Mouse (Mus musculus): Measurements from ENCODE around the gene Pde4d.

Pde4d gene

DNA sequence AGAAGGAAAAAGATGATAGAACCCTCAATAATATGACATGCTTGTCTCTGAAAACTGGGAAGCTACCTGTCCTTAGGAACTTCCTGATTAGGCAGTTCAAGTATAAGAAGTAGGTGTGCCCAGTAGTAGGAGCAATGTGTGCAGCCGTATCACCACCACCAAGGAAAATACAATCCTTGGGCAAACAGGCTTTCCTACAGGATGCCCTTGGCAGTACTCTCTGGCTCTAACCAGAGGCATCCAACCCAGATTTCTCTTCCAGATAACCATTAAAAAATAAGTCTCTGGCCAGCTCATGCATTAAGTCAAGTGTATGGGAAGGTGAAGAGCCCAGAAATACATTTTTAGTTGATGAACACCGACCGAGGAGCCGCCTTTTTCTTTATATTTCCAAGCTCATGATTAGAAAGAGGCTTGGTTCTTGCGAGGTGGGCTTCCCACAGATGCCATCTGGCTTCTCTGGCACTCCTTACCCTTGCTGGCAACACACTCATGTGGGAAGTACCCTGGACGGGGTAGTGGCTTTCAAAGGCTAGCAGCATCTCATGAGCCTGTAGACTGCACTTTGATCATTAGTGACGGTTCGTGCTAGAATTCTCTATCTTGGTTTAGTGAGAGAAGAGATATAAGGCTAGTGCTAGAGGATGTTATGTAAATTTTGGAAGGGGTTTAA, 375.0 kb downstream of the Pde4d start:
- DNase-seq (ENCODE audit: low spot score) = no peak

GRCm38 (mm10) chr13:108825501-108825900, 375.8 kb downstream of the Pde4d start:
- no peak for DNase-seq (ENCODE audit: low spot score)

GRCm38 (mm10) chr13:108834197-108834596, 384.4 kb downstream of the Pde4d start:
- no peak for DNase-seq (ENCODE audit: low spot score)

DNA sequence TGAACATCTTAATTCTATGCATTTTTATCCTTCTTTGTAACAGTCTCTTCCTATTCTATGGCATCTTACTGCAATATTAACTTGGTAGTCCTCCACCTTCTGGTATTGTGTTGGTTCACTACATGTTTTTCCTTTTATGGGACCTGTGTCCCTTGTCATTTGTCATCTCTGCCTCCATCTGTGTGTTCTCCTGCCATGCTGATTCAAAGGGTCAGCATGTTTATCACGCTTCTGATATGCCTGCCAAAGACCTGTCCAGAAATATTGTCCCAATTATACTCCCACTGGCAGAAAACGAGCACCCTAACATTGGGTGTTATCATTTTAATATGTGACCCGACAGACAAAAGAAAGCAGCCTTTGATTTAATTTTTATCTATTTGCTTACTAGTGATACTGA, 386.6 kb downstream of the Pde4d start:
- no peak for DNase-seq (ENCODE audit: low spot score)

DNA sequence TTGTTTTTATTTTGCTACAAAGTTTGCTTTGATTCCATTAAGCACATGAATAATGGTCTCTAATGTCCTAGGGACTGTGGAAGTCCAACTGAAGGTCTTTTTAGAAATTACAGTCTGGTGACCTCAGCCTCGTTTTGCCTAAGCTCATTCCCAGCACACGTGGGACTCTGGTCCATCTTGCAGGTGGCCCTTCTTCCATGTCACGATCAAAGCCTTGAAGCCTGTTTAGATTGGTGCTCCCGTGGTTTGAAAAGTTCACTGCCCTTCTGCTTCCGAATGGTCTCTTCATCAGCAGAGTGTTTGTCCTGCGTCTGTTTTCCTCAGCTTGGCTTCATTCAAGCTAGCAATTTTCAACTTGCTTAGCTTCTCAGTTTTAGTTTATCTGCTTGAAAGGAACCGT, 389.4 kb downstream of the Pde4d start:
- no peak for DNase-seq (ENCODE audit: low spot score)

- no peak for DNase-seq (ENCODE audit: low spot score)
These were observed 404.3 kb downstream of the Pde4d start for GRCm38 (mm10) chr13:108854090-108854489.

- no peak for DNase-seq (ENCODE audit: low spot score)
These were observed 407.2 kb downstream of the Pde4d start for GRCm38 (mm10) chr13:108856776-108857435.

DNA sequence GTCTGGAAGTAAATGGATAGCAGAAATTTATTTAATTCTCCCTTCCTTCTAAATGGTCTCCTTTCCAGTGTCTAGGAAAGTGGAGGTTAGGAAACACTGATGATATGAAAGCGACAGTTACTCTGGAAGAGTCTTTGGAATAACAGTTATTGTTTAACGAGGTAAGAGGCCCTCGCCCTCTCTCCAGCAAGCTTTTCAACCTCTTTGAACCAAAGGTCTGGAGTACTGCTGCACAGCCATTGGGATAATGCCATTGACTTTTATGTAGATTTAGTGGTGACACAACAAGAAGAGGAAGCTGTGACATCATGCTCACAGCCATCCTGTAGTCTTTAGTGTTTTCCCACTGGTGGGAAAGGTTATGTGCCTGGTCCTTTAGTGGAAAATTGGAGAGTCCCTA, 409.6 kb downstream of the Pde4d start:
- no peak for DNase-seq (ENCODE audit: low spot score)

DNA sequence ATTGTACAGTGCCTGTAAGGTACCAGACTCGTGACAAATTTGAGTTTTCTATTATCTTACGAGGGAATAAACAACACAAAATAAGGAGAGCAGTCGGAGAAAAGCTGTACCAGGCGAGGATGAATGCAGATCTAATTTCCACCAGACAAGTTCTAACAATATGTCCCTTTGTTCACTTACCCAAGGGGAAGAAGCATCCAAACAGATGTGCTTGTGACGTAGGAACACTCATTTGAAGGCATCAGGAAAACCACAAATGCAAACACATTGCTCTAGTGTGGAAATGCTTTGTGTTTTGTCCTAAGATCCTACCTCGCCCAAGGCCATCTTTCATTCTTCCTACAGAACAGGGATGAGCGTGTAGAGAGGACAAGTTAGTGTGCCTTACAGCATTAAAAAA, 411.0 kb downstream of the Pde4d start:
- no peak for DNase-seq (ENCODE audit: low spot score)

DNA sequence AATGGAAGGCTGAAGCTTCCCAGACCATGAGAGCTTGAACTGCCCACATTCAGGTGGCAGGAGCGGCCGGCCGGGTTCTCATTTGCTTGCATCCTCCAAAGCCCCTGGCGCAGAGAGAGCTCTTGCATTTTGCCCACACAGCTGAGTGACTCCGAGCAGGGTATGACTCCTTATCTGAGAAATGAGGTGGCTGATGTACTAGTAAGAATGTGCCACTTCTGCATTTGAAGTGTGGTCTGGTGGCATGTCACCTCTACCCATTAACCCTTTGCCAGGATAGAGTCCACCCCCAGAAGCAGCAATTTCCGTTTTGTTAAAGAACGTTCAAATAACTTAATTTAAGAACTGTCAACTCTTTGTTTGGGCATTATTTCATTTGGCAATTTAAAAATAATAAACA, 412.0 kb downstream of the Pde4d start:
- no peak for DNase-seq (ENCODE audit: low spot score)

DNA sequence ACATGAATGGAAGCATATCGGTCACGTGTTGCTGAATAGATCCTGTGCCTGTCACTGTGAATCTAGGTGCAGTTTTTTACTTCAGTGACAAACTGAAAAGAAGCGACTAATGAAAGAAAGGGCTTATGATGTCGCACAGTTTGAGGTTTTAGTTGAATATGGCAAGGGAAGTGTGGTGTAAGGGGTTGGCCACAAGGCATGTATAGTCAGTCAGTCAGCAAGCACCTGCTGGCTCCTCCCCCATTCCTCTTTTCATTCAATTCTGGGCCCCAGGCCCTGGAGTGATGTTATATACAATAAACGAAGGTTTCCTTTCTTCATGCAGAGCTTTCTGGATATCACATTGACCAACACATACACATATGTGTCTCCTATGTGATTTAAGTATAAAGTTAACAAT, 412.4 kb downstream of the Pde4d start:
- no peak for DNase-seq (ENCODE audit: low spot score)

GRCm38 (mm10) chr13:108900160-108900559, 450.4 kb downstream of the Pde4d start:
- no peak for DNase-seq (ENCODE audit: low spot score)

DNA sequence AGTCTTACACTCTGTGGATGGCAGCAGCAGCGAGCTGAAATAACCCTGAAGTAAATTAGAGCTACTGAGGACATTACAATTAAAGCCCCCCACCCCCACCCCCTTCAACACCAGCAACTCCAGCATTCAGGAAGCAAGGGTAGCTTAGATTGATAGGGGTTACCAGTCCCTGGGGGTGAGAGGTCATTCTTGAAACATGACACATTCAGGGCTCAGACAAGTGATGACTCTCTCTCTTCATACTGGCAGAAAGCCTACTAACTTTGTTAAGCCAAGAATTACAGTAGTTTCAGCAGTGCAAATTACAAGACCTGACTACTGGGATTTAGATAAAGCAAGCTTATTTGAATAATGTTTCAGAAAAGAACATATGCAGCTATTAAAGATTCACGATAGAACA, 455.4 kb downstream of the Pde4d start:
- no peak for DNase-seq (ENCODE audit: low spot score)

- no peak for DNase-seq (ENCODE audit: low spot score)
These were observed 459.4 kb downstream of the Pde4d start for GRCm38 (mm10) chr13:108909193-108909592.

- no peak for DNase-seq (ENCODE audit: low spot score)
These were observed 464.9 kb downstream of the Pde4d start for GRCm38 (mm10) chr13:108914626-108915025.

- no peak for DNase-seq (ENCODE audit: low spot score)
These were observed 471.4 kb downstream of the Pde4d start for GRCm38 (mm10) chr13:108921146-108921545.

GRCm38 (mm10) chr13:108934854-108935253, 485.1 kb downstream of the Pde4d start:
- DNase-seq (ENCODE audit: low spot score) = no peak

- no peak for DNase-seq (ENCODE audit: low spot score)
These were observed 487.5 kb downstream of the Pde4d start for GRCm38 (mm10) chr13:108937272-108937671.

DNA sequence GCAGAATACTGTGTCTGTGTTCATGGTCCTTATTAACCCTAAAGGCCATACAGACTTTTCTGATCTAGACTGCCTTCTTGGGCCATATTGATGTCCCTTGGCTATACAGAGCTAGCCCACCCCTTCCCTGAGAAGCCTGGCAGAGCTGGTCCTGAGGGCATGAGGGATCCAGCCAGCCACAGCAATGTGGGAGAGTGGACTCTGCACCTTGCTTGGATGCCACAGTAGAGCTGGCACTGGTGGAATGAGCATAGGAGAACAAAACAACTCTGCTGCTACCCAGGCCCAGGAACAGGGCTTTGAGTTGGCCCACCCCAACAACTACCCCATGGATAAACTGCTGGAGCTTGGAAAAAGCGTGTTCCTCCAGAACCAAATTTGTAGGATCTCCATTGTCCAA, 503.2 kb downstream of the Pde4d start:
- no peak for DNase-seq (ENCODE audit: low spot score)

DNA sequence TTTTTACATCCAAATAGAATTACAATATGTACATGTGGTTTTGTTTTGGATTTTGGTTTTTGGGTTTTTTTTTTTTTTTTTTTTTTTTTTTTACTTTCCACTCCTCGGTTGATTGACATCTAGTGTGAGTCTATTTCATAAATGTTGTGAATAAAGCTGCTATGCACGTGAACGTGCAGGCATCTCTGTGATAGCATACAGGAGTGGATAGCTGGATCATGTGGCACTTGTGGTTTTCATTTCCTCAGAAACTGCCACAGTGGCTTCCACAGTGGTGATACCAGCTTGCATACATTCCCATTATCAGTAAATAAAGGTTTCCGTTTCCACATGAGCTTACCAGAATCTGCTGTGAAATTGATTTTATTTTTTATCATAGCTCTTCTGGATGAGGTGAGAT, 506.3 kb downstream of the Pde4d start:
- no peak for DNase-seq (ENCODE audit: low spot score)

GRCm38 (mm10) chr13:108964056-108964455, 514.3 kb downstream of the Pde4d start:
- DNase-seq (ENCODE audit: low spot score) = no peak

DNA sequence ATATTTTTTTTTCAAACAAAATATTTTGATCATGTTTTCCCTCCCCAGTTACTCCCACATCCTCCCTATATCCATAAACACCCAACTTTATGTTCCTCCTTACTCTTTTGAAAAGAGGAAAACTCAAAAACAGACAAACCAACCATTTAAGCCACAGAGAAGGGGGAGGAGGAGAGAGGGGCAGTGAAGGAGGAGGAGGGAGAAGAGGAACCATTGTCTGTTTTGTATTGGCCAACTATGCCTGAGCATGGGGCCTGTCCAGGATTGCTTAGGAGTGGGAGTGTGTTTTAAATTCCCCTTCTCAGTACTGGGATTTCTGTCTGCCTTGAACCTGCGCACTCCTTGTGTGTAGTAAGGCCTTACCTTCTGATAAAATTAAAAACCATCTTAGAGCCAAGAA, 531.4 kb downstream of the Pde4d start:
- no peak for DNase-seq (ENCODE audit: low spot score)

GRCm38 (mm10) chr13:108998739-108999138, 549.0 kb downstream of the Pde4d start:
- no peak for DNase-seq (ENCODE audit: low spot score)

DNA sequence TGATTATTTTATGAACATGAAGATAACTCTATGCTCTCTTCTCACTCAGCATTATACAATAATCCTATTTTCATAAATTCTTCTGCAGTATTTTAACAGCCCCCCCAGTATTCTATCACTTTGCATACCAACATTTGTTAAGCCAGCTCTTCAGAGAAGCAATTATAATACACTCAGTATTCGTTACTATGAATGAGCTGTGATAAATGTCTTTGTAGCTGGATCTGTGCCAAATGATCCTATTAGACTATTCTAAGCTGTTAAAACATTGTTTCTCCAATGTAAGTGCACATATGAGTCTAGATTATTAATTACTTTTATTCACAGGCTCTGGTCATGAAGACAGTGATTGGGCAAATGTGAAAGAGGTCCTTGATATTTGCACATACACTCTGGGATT, 575.0 kb downstream of the Pde4d start:
- no peak for DNase-seq (ENCODE audit: low spot score)

Data from layer of hippocampus, adult 9-10 months (tissue).